Mouse (Mus musculus) limb, embryonic 12.5 days (tissue): ENCODE data around the gene Tmem246. TPM values are rescaled to one million over a fixed set of nuclear protein-coding genes. Genes with fewer than 3 reads are reported as not detected.
A peak's percentile ranks its signal among the peaks of the same experiment; 100 is the strongest.

Experiments used
- ATAC-seq: fragments of 200-750 bp; cut with Nextera tagmentation; 2 replicates; pipeline ENCODE4 v1.8.0; 2017; ENCODE audit warnings: low read depth, moderate TSS enrichment; ENCODE audit not compliant: insufficient number of reproducible peaks, insufficient read depth, low FRiP score, low TSS enrichment
- H3K27ac ChIP-seq: fragments of 300-500 bp; sonication (generic); 2 replicates; pipeline ENCODE4 v1.5.1; 2016; ENCODE audit warnings: mild to moderate bottlenecking, moderate library complexity
- H3K27me3 ChIP-seq: fragments of 300-500 bp; sonication (generic); 2 replicates; pipeline ENCODE4 v1.6.1; 2016; ENCODE audit warnings: mild to moderate bottlenecking, moderate library complexity
- H3K36me3 ChIP-seq: fragments of 300-500 bp; sonication (generic); 2 replicates; pipeline ENCODE4 v1.6.1; 2016; ENCODE audit warnings: mild to moderate bottlenecking, moderate library complexity
- H3K4me1 ChIP-seq: fragments of 300-500 bp; sonication (generic); replicated peaks from 2 replicates; pipeline ENCODE4 v1.6.1; 2016
- H3K4me2 ChIP-seq: fragments of 300-500 bp; sonication (generic); 2 replicates; pipeline ENCODE4 v1.6.1; 2016; ENCODE audit warnings: mild to moderate bottlenecking, moderate library complexity
- H3K4me3 ChIP-seq: fragments of 300-500 bp; sonication (generic); replicated peaks from 2 replicates; pipeline ENCODE4 v1.5.1; 2016; ENCODE audit warnings: mild to moderate bottlenecking
- H3K9ac ChIP-seq: fragments of 300-500 bp; sonication (generic); replicated peaks from 2 replicates; pipeline ENCODE4 v1.6.1; 2016; ENCODE audit warnings: mild to moderate bottlenecking, moderate library complexity
- H3K9me3 ChIP-seq: fragments of 300-500 bp; sonication (generic); 2 replicates; pipeline ENCODE4 v1.6.1; 2016; ENCODE audit warnings: mild to moderate bottlenecking, moderate library complexity
- WGBS: fragments of 180-500 bp; shearing (Covaris S2); methylation state at CpG from one replicate; pipeline ENCODE4 v1.1.7; 2016; 5-methylcytosine and 5-hydroxymethylcytosine counted together
- polyA plus RNA-seq: library from polyadenylated mRNA; unstranded; fragments of >200 nt; fragmentation: Nextera tagmentation; extraction: Ambion mirVana; gene quantifications from 2 replicates; pipeline ENCODE4 v1.2.1, GENCODE M21; 2016

Gene Tmem246
- polyA plus RNA-seq, 1 experiment from 2014 or later, result 16.6 TPM

GRCm38 (mm10) chr4:49616924-49617323 is 19.2 kb upstream of the Tmem246 start:
- H3K4me3 ChIP-seq, result no peak overlapping the region
- H3K4me1 ChIP-seq, result no peaks in the 10 kb centered on the region
- no peaks in the 10 kb centered on the region for H3K36me3 ChIP-seq
- H3K9me3 ChIP-seq, result no peaks in the 10 kb centered on the region
- H3K27ac ChIP-seq, result no peak overlapping the region
- H3K27me3 ChIP-seq, result no peaks in the 10 kb centered on the region
- H3K4me2 ChIP-seq, result no peak overlapping the region
- no peak overlapping the region for H3K9ac ChIP-seq
- no peak for ATAC-seq
- 95% methylated on average over 10 of the region's 10 CpGs for WGBS

- ATAC-seq, result no peak
- Histone ChIP-seq H3K4me3 (no peak overlapping the region), H3K9me3 (no peaks in the 10 kb centered on the region), H3K27ac (no peak overlapping the region), H3K27me3 (no peaks in the 10 kb centered on the region), H3K4me2 (no peak overlapping the region), H3K36me3 (no peaks in the 10 kb centered on the region), H3K9ac (no peak overlapping the region), H3K4me1 (no peaks in the 10 kb centered on the region)
- WGBS, result 74% methylated on average over 1 of the region's 1 CpGs
These were observed 7.8 kb upstream of the Tmem246 start for GRCm38 (mm10) chr4:49605459-49605858.

- Histone ChIP-seq H3K4me1 (no peaks in the 10 kb centered on the region), H3K4me2 (no peak overlapping the region), H3K9me3 (no peaks in the 10 kb centered on the region), H3K36me3 (no peaks in the 10 kb centered on the region), H3K27me3 (no peaks in the 10 kb centered on the region), H3K9ac (no peak overlapping the region), H3K27ac (no peak overlapping the region), H3K4me3 (no peak overlapping the region)
- 89% methylated on average over 5 of the region's 5 CpGs for WGBS
- ATAC-seq, result no peak
These were observed 6.9 kb upstream of the Tmem246 start for GRCm38 (mm10) chr4:49604616-49605015.

- no peaks in the 10 kb centered on the region for H3K4me1 ChIP-seq
- 57% methylated on average over 1 of the region's 1 CpGs for WGBS
- no peaks in the 10 kb centered on the region for H3K36me3 ChIP-seq
- no peaks in the 10 kb centered on the region for H3K27me3 ChIP-seq
- no peak overlapping the region for H3K4me3 ChIP-seq
- no peaks in the 10 kb centered on the region for H3K9me3 ChIP-seq
- no peak overlapping the region for H3K4me2 ChIP-seq
- no peak overlapping the region for H3K9ac ChIP-seq
- ATAC-seq, result no peak
- H3K27ac ChIP-seq, result no peak overlapping the region
These were observed 6.4 kb upstream of the Tmem246 start for GRCm38 (mm10) chr4:49604016-49604546.

- Histone ChIP-seq H3K9me3 (no peaks in the 10 kb centered on the region), H3K4me1 (peaks cover under 1% of the 10 kb centered on the region; the same call in 1 of the 2 replicates), H3K36me3 (no peaks in the 10 kb centered on the region), H3K27ac (no peak overlapping the region), H3K27me3 (no peaks in the 10 kb centered on the region), H3K4me3 (no peak overlapping the region), H3K4me2 (no peak overlapping the region), H3K9ac (no peak overlapping the region)
- WGBS, result 62% methylated on average over 2 of the region's 2 CpGs
- ATAC-seq, result no peak
These were observed 5.5 kb upstream of the Tmem246 start for GRCm38 (mm10) chr4:49603161-49603560.

- Histone ChIP-seq H3K4me2 (peak overlapping the region; percentile 90), H3K4me3 (peak overlapping the region; percentile 78), H3K36me3 (no peaks in the 10 kb centered on the region), H3K9ac (peak overlapping the region; percentile 78), H3K9me3 (no peaks in the 10 kb centered on the region), H3K4me1 (peaks cover 4% of the 10 kb centered on the region; the same call in 1 of the 2 replicates), H3K27me3 (peaks cover 5% of the 10 kb centered on the region; the same call in 1 of the 2 replicates), H3K27ac (peak overlapping the region; percentile 68; the same call in 1 of the 2 replicates)
- 2% methylated on average over 20 of the region's 20 CpGs for WGBS
- ATAC-seq, result peak; percentile 34; the same call in 1 of the 2 replicates
These were observed 862 bp downstream of the Tmem246 start for GRCm38 (mm10) chr4:49596846-49597182.

GRCm38 (mm10) chr4:49590152-49590551 is 7.5 kb downstream of the Tmem246 start:
- no peak for ATAC-seq
- 84% methylated on average over 2 of the region's 2 CpGs for WGBS
- H3K27ac ChIP-seq, result no peak overlapping the region
- no peak overlapping the region for H3K4me3 ChIP-seq
- peaks cover 19% of the 10 kb centered on the region for H3K36me3 ChIP-seq
- H3K4me2 ChIP-seq, result no peak overlapping the region
- H3K9me3 ChIP-seq, result no peaks in the 10 kb centered on the region
- no peaks in the 10 kb centered on the region for H3K27me3 ChIP-seq
- H3K9ac ChIP-seq, result no peak overlapping the region
- peaks cover 2% of the 10 kb centered on the region for H3K4me1 ChIP-seq

- 91% methylated on average over 10 of the region's 10 CpGs for WGBS
- no peaks in the 10 kb centered on the region for H3K27me3 ChIP-seq
- no peak overlapping the region for H3K27ac ChIP-seq
- H3K9ac ChIP-seq, result no peak overlapping the region
- no peak overlapping the region for H3K4me2 ChIP-seq
- peaks cover 17% of the 10 kb centered on the region for H3K4me1 ChIP-seq
- ATAC-seq, result no peak
- no peaks in the 10 kb centered on the region for H3K9me3 ChIP-seq
- no peak overlapping the region for H3K4me3 ChIP-seq
- H3K36me3 ChIP-seq, result peaks cover 20% of the 10 kb centered on the region
These were observed 10.9 kb downstream of the Tmem246 start for GRCm38 (mm10) chr4:49586811-49587210.

GRCm38 (mm10) chr4:49585524-49586101 is 12.1 kb downstream of the Tmem246 start:
- Histone ChIP-seq H3K27ac (no peak overlapping the region), H3K27me3 (no peaks in the 10 kb centered on the region), H3K4me2 (no peak overlapping the region), H3K9ac (no peak overlapping the region), H3K4me1 (peaks cover 23% of the 10 kb centered on the region), H3K36me3 (peaks cover 20% of the 10 kb centered on the region), H3K9me3 (no peaks in the 10 kb centered on the region), H3K4me3 (no peak overlapping the region)
- 83% methylated on average over 7 of the region's 7 CpGs for WGBS
- ATAC-seq, result no peak

GRCm38 (mm10) chr4:49583965-49584831 is 13.5 kb downstream of the Tmem246 start:
- no peak overlapping the region for H3K4me2 ChIP-seq
- peak overlapping the region; percentile 56; the same call in 1 of the 2 replicates for H3K27ac ChIP-seq
- no peak overlapping the region for H3K4me3 ChIP-seq
- no peak for ATAC-seq
- H3K4me1 ChIP-seq, result peaks cover 31% of the 10 kb centered on the region
- peaks cover 20% of the 10 kb centered on the region for H3K36me3 ChIP-seq
- WGBS, result 47% methylated on average over 14 of the region's 14 CpGs
- no peaks in the 10 kb centered on the region for H3K9me3 ChIP-seq
- no peak overlapping the region for H3K9ac ChIP-seq
- no peaks in the 10 kb centered on the region for H3K27me3 ChIP-seq

- H3K4me1 ChIP-seq, result peaks cover 31% of the 10 kb centered on the region
- WGBS, result 38% methylated on average over 4 of the region's 4 CpGs
- no peaks in the 10 kb centered on the region for H3K9me3 ChIP-seq
- H3K36me3 ChIP-seq, result peaks cover 12% of the 10 kb centered on the region
- H3K9ac ChIP-seq, result no peak overlapping the region
- H3K27ac ChIP-seq, result no peak overlapping the region
- no peaks in the 10 kb centered on the region for H3K27me3 ChIP-seq
- no peak overlapping the region for H3K4me3 ChIP-seq
- ATAC-seq, result no peak
- no peak overlapping the region for H3K4me2 ChIP-seq
These were observed 16.4 kb downstream of the Tmem246 start for GRCm38 (mm10) chr4:49581256-49581655.
